Mouse (Mus musculus) small intestine, adult 2 months (tissue): ENCODE results near the gene Fnbp1l. TPM values are rescaled to one million over a fixed set of nuclear protein-coding genes. Genes with fewer than 3 reads are reported as not detected.

ENCODE experiments used
- H3K27ac ChIP-seq: fragments of 200-500 bp; 2 replicates; pipeline ENCODE4 v1.5.1; 2012; ENCODE audit warnings: low read depth, low read length, control low read depth, inconsistent platforms; ENCODE audit not compliant: insufficient read depth
- H3K27me3 ChIP-seq: fragments of 200-500 bp; 2 replicates; pipeline ENCODE4 v1.6.1; 2012; ENCODE audit warnings: mild to moderate bottlenecking, moderate library complexity, low read length, inconsistent platforms; ENCODE audit not compliant: control insufficient read depth, insufficient read depth
- H3K36me3 ChIP-seq: fragments of 200-500 bp; 2 replicates; pipeline ENCODE4 v1.6.1; 2012; ENCODE audit warnings: mild to moderate bottlenecking, low read length, control low read depth, inconsistent platforms; ENCODE audit not compliant: control insufficient read depth, insufficient read depth
- H3K4me1 ChIP-seq: fragments of 200-500 bp; 2 replicates; pipeline ENCODE4 v1.6.1; 2012; ENCODE audit warnings: low read length, inconsistent platforms, mixed read lengths; ENCODE audit not compliant: control insufficient read depth, insufficient read depth, insufficient read length
- H3K4me3 ChIP-seq: fragments of 200-500 bp; 2 replicates; pipeline ENCODE4 v1.5.1; 2012; ENCODE audit warnings: low read depth, mild to moderate bottlenecking, control low read depth, inconsistent platforms, low read length, moderate library complexity
- CTCF ChIP-seq: fragments of 200-500 bp; IDR thresholded peaks from 2 replicates; pipeline ENCODE4 v1.5.1; 2012; ENCODE audit warnings: low read depth, mild to moderate bottlenecking, control low read depth, inconsistent platforms, low read length, moderate library complexity, mixed read lengths; ENCODE audit not compliant: insufficient replicate concordance, insufficient read length; ENCODE audit errors: extremely low read depth
- POLR2A ChIP-seq: fragments of 200-500 bp; IDR thresholded peaks from 2 replicates; pipeline ENCODE4 v1.6.1; 2012; ENCODE audit warnings: low read depth, mild to moderate bottlenecking, control low read depth, inconsistent platforms, low read length, moderate library complexity
- WGBS: fragments of 180-500 bp; shearing (Covaris S2); methylation state at CpG from one replicate; pipeline ENCODE4 v1.1.7; 2018; 5-methylcytosine and 5-hydroxymethylcytosine counted together
- polyA plus RNA-seq: library from polyadenylated mRNA; depleted of rRNA; stranded (reverse); fragments of >200 nt; gene quantifications from 2 replicates; pipeline ENCODE4 v1.2.3, GENCODE M21; 2012

Fnbp1l gene
- polyA plus RNA-seq, 1 experiment, result 9.0 TPM

DNA sequence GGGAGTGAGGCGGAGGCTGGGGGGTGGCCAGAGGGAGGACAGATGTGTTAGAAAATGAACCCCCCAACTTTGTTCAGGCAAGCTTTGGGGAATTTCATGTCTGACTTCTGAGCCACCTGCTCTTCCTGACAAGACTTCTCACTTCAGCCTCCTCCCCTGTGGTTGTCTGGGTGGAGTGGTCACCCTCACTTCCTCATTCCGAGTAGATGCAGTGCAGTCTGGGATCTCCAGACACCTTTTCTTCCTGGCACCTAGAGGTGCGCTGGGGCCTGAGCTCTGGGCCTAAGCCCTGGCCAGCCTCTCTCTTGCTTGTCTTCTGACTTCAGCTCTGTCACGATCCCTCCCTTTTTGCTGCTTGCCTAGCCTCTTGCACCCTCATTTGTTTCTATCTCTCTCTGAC lies 98.6 kb downstream of the Fnbp1l start:
- 65% methylated on average over 4 of the region's 4 CpGs for WGBS

DNA sequence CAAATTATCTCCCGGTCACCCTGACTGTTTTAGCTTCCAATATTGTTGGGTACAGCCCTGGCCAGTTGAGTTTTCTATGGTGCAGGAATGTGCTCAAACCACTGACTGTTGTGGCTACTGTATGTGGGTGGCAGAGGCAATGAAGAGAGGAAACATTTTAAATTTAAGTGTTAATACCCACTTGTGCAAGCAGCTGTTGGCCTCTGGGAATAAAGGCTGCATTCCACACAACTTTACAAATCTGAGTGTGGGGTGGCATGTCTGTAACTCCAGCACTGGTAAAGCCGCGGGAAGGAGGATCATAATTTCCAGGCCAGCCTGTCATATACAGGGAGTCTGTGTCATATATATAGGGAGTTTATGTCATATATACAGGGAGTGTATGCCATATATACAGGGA lies 99.2 kb downstream of the Fnbp1l start:
- 88% methylated on average over 3 of the region's 3 CpGs for WGBS
- H3K36me3 ChIP-seq, result peaks cover 75% of the 10 kb centered on the region
- TF ChIP-seq POLR2A (no peak), CTCF (no peak)
- H3K4me1 ChIP-seq, result peaks cover 35% of the 10 kb centered on the region
- no peaks in the 10 kb centered on the region for H3K27me3 ChIP-seq
- peak overlapping the region; percentile 83 for H3K27ac ChIP-seq
- H3K4me3 ChIP-seq, result no peak overlapping the region

More for the DNA sequence above, 98.6 kb downstream of the Fnbp1l start:
- Histone ChIP-seq H3K4me3 (no peak overlapping the region), H3K27ac (peak overlapping the region; percentile 83), H3K4me1 (peaks cover 29% of the 10 kb centered on the region), H3K36me3 (peaks cover 74% of the 10 kb centered on the region), H3K27me3 (no peaks in the 10 kb centered on the region)
- TF ChIP-seq POLR2A (no peak), CTCF (no peak)

DNA sequence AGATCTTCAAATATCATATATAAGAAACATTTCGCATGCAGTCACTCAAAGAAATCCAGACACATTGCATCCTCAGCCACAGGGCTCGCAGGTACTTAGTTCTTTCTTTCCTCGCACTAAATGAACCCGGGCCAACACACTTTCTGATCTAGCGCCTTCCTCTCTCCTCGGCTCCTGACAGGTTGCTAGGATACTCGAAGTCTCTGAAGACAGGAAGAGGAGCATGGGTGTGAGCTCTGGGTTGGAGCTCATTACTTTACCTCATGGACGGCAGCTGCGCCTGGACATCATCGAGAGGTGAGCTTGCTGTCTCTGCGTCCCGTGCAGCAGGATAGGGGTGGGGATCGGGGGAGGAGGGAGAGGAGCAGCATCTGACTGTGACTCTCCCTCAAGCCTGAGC lies 100.4 kb downstream of the Fnbp1l start:
- peaks cover 65% of the 10 kb centered on the region for H3K36me3 ChIP-seq
- 81% methylated on average over 13 of the region's 13 CpGs for WGBS
- TF ChIP-seq CTCF (no peak), POLR2A (no peak)
- no peaks in the 10 kb centered on the region for H3K27me3 ChIP-seq
- no peak overlapping the region for H3K27ac ChIP-seq
- peaks cover 40% of the 10 kb centered on the region for H3K4me1 ChIP-seq
- H3K4me3 ChIP-seq, result no peak overlapping the region

DNA sequence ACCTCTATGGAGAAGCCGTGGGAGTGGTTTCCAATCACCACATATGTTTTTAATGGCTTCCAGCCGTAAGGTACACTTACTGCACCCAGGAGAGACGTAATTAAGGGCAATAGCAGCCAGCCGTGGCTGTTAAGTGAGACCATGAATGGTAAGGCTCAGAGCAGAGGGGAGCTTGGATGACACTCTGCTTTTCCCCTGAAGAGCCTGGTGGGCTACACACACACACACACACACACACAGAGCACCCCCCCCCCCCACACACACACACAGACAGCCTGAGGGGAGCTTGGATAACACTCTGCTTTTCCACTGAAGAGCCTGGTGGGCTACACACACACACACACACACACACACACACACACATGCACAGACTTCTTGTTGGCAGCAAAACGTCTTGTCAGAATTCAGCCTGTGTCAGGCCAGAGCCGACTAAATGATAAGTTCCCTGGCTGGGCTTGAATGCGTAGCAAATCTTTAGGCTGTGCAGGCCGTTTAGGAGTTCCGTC lies 101.2 kb downstream of the Fnbp1l start:
- WGBS, result 68% methylated on average over 9 of the region's 9 CpGs
- peaks cover 58% of the 10 kb centered on the region for H3K36me3 ChIP-seq
- no peak overlapping the region for H3K4me3 ChIP-seq
- no peak overlapping the region for H3K27ac ChIP-seq
- H3K27me3 ChIP-seq, result no peaks in the 10 kb centered on the region
- TF ChIP-seq CTCF, result no peak
- no peak for TF ChIP-seq POLR2A
- H3K4me1 ChIP-seq, result peaks cover 40% of the 10 kb centered on the region

DNA sequence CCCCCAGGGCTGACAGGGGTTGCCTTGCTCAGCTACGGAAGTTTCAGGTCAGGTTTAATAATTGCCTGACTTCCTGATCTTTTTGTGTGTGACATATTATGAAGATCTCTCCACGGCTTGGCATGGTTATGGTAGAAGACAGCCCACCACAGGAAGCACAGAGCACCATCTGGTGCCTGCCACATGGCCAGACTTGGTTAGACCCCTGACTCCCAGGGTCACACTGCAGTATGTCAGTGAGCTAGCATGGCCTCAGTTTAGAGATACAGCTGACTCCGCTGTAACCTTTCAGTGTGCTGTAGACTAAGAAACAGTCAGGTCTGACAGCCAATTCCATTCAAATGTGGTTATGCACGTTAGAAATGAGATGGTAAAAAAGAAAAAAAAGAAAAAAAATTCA lies 101.8 kb downstream of the Fnbp1l start:
- 73% methylated on average over 4 of the region's 4 CpGs for WGBS
- TF ChIP-seq POLR2A (no peak), CTCF (no peak)
- H3K4me3 ChIP-seq, result no peak overlapping the region
- H3K36me3 ChIP-seq, result peaks cover 54% of the 10 kb centered on the region
- no peaks in the 10 kb centered on the region for H3K27me3 ChIP-seq
- peaks cover 40% of the 10 kb centered on the region for H3K4me1 ChIP-seq
- H3K27ac ChIP-seq, result no peak overlapping the region

DNA sequence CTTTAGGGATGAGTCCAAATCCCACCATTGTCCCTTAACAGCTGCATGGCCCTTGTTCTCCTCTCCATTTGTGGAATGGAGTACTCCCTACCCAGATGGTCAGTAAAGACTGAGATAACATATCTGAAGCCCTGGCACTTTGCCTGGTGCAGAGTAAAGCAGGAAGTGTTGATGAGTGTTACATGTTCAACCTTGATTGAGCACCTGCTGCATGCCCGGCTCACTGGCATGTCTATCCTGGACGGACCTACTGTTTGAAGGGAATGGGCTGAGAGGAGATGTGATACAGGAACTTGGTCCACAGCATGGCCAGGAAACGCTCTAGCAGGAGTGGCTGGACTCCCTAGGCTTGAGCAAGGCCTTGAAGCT lies 103.2 kb downstream of the Fnbp1l start:
- Histone ChIP-seq H3K4me3 (peak overlapping the region; percentile 9; the same call in 1 of the 2 replicates), H3K27me3 (no peaks in the 10 kb centered on the region), H3K4me1 (peaks cover 39% of the 10 kb centered on the region), H3K36me3 (peaks cover 50% of the 10 kb centered on the region), H3K27ac (peak overlapping the region; percentile 64)
- TF ChIP-seq CTCF, result no peak
- no peak for TF ChIP-seq POLR2A
- WGBS, result 29% methylated on average over 3 of the region's 3 CpGs

DNA sequence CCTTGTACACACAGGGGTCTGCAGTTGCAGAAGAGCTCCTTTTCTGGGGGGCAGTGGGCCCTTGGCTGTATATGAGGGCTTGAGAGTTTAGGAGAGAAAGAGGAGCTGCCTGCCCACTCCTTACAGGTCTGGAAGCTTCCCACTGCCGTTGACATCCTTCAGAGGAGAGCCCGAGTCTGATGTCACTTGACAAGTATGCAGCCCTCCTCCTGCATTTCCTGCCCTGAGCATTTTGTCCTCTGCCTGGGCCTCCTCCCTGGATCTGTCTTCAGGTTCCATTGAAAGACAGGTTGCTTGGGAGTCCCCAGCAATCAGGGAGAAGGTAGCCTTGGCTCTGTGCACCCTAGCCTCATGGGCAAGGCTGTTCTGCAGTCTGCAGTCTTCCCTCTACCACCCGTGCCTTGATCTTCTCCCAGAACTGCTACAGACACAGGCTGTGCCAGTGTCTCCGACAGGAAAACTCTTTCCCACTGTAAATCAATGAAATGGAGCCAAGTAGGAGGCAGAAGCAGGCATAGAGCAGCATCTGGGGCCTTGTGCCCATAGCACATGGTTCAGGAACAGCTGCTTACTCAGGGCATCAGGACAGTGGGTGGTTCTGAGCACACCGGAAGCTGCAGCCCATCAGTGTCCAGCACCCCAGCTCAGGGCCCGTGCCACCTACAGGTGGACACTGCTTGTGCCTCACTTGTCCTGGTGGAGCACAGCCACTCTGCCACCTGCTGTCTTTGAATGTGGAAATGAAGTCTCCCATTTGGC lies 103.8 kb downstream of the Fnbp1l start:
- peak overlapping the region; percentile 31 for H3K4me3 ChIP-seq
- no peaks in the 10 kb centered on the region for H3K27me3 ChIP-seq
- WGBS, result 28% methylated on average over 6 of the region's 6 CpGs
- no peak for TF ChIP-seq POLR2A
- TF ChIP-seq CTCF, result no peak
- H3K4me1 ChIP-seq, result peaks cover 36% of the 10 kb centered on the region
- H3K27ac ChIP-seq, result peak overlapping the region; percentile 64
- H3K36me3 ChIP-seq, result peaks cover 50% of the 10 kb centered on the region
